Mouse (Mus musculus): ENCODE results near the gene Lcn9. TPM values are rescaled to one million over a fixed set of nuclear protein-coding genes. Genes with fewer than 3 reads are reported as not detected.

Lcn9 gene
- polyA plus RNA-seq, 1 experiment: not detected

DNA sequence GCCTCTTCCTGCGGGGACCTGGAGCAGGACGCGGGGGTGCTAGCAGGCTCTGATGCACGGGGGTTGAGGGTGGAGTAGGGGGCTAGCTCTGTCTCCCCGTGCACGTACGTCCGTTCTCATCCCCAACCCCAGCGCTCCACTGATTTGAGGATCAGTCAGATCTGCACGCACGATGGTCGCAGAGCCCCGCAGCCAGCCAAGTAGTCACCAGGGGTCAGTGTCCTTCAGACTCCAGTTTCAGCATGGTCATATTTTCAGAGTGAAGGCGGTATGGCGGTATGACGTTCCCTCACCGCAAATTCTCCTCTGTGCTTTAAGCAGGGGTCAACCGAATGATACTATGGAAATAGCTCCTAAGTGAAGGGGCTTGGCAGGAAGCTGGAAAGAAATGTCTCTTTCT lies 41.3 kb downstream of the Lcn9 start:
- Histone ChIP-seq H3K4me3 (ENCODE audit: insufficient read depth, low read length) (no peak overlapping the region), H3K4me1 (ENCODE audit: control insufficient read depth, insufficient read depth, low read length) (no peaks in the 10 kb centered on the region), H3K27ac (ENCODE audit: insufficient read depth, low read depth, low read length) (no peak overlapping the region)
- TF ChIP-seq CTCF (IDR thresholded peaks at IDR 0.05; ENCODE audit: low read depth, low read length): no peak
- TF ChIP-seq POLR2A (IDR thresholded peaks at IDR 0.05; ENCODE audit: borderline replicate concordance, low read depth, low read length): no peak

GRCm38 (mm10) chr2:25865412-25865811 lies 42.5 kb downstream of the Lcn9 start:
- Histone ChIP-seq H3K4me1 (ENCODE audit: control insufficient read depth, insufficient read depth, low read length) (no peaks in the 10 kb centered on the region), H3K27ac (ENCODE audit: insufficient read depth, low read depth, low read length) (no peak overlapping the region), H3K4me3 (ENCODE audit: insufficient read depth, low read length) (no peak overlapping the region)
- TF ChIP-seq CTCF (IDR thresholded peaks at IDR 0.05; ENCODE audit: low read depth, low read length) (no peak), POLR2A (IDR thresholded peaks at IDR 0.05; ENCODE audit: borderline replicate concordance, low read depth, low read length) (no peak)

DNA sequence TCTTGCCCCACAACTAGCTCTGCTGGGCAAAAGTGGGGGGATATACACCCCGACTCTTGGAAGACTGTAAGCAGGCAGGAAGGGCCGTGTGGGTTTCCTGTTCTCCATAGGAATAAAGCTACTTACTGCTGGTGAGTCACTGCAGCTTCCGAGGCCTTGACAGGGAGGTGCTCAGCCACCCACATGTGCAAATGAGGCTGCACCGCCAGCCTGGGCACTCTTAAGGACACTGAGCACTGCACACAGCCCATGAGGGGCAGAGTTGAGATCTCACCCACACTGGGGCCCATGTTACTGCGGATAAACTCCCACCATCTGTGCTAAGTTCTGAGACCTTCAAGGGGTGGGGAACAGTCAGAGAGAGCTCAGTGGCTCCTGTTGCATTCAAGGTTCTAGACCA lies 43.7 kb downstream of the Lcn9 start:
- TF ChIP-seq CTCF (IDR thresholded peaks at IDR 0.05; ENCODE audit: low read depth, low read length): no peak
- no peak for TF ChIP-seq POLR2A (IDR thresholded peaks at IDR 0.05; ENCODE audit: borderline replicate concordance, low read depth, low read length)
- H3K4me3 ChIP-seq (ENCODE audit: insufficient read depth, low read length): no peak overlapping the region
- H3K27ac ChIP-seq (ENCODE audit: insufficient read depth, low read depth, low read length): no peak overlapping the region
- no peaks in the 10 kb centered on the region for H3K4me1 ChIP-seq (ENCODE audit: control insufficient read depth, insufficient read depth, low read length)

Other genes starting within 250 kb of the Lcn9 start
- gene Mamdc4, start 248.3 kb upstream of the Lcn9 start, polyA plus RNA-seq (2012; ENCODE audit: insufficient read depth, insufficient read length, missing spikeins): 0.60 and 1.3 TPM in 2 replicates
- 20.0 and 23.0 TPM in 2 replicates for gene Phpt1, start 247.9 kb upstream of the Lcn9 start, polyA plus RNA-seq (2012; ENCODE audit: insufficient read depth, insufficient read length, missing spikeins)
- 0.11 and 0.21 TPM in 2 replicates for gene Ajm1, start 241.4 kb upstream of the Lcn9 start, polyA plus RNA-seq (2012; ENCODE audit: insufficient read depth, insufficient read length, missing spikeins)
- 76.0 and 76.9 TPM in 2 replicates for gene Rabl6, start 214.6 kb upstream of the Lcn9 start, polyA plus RNA-seq (2012; ENCODE audit: insufficient read depth, insufficient read length, missing spikeins)
- gene Ccdc183, start 205.5 kb upstream of the Lcn9 start, polyA plus RNA-seq (2012; ENCODE audit: insufficient read depth, insufficient read length, missing spikeins): not detected in 2 replicates
- gene Tmem141, start 201.1 kb upstream of the Lcn9 start, polyA plus RNA-seq (2012; ENCODE audit: insufficient read depth, insufficient read length, missing spikeins): 51.6 and 54.3 TPM in 2 replicates
- 18.6 and 21.5 TPM in 2 replicates for gene Fcna, start 195.1 kb upstream of the Lcn9 start, polyA plus RNA-seq (2012; ENCODE audit: insufficient read depth, insufficient read length, missing spikeins)
- gene Lcn8, start 170.0 kb upstream of the Lcn9 start, polyA plus RNA-seq (2012; ENCODE audit: insufficient read depth, insufficient read length, missing spikeins): not detected in 2 replicates
- gene Lcn5, start 165.2 kb upstream of the Lcn9 start, polyA plus RNA-seq (2012; ENCODE audit: insufficient read depth, insufficient read length, missing spikeins): not detected in 2 replicates
- gene Lcn6, start 146.4 kb upstream of the Lcn9 start, polyA plus RNA-seq (2012; ENCODE audit: insufficient read depth, insufficient read length, missing spikeins): not detected in 2 replicates
- not detected in 2 replicates for gene Lcn10, start 140.4 kb upstream of the Lcn9 start, polyA plus RNA-seq (2012; ENCODE audit: insufficient read depth, insufficient read length, missing spikeins)
- gene Obp2a, start 123.1 kb upstream of the Lcn9 start, polyA plus RNA-seq (2012; ENCODE audit: insufficient read depth, insufficient read length, missing spikeins): not detected in 2 replicates
- 29.8 and 34.7 TPM in 2 replicates for gene Bmyc, start 116.4 kb upstream of the Lcn9 start, polyA plus RNA-seq (2012; ENCODE audit: insufficient read depth, insufficient read length, missing spikeins)
- gene Obp2b, start 86.1 kb upstream of the Lcn9 start, polyA plus RNA-seq (2012; ENCODE audit: insufficient read depth, insufficient read length, missing spikeins): not detected in 2 replicates
- not detected in 2 replicates for gene Lcn3, start 57.6 kb upstream of the Lcn9 start, polyA plus RNA-seq (2012; ENCODE audit: insufficient read depth, insufficient read length, missing spikeins)
- gene Lcn11, start 46.1 kb upstream of the Lcn9 start, polyA plus RNA-seq (2012; ENCODE audit: insufficient read depth, insufficient read length, missing spikeins): not detected in 2 replicates
- not detected in 2 replicates for gene Gm13539, start 40.9 kb upstream of the Lcn9 start, polyA plus RNA-seq (2012; ENCODE audit: insufficient read depth, insufficient read length, missing spikeins)
- not detected in 2 replicates for gene Glt6d1, start 7.3 kb upstream of the Lcn9 start, polyA plus RNA-seq (2012; ENCODE audit: insufficient read depth, insufficient read length, missing spikeins)
- not detected in 2 replicates for gene Sohlh1, start 24.1 kb downstream of the Lcn9 start, polyA plus RNA-seq (2012; ENCODE audit: insufficient read depth, insufficient read length, missing spikeins)
- gene Kcnt1, start 40.6 kb downstream of the Lcn9 start, polyA plus RNA-seq (2012; ENCODE audit: insufficient read depth, insufficient read length, missing spikeins): not detected in 2 replicates
- gene Camsap1, start 160.1 kb downstream of the Lcn9 start, polyA plus RNA-seq (2012; ENCODE audit: insufficient read depth, insufficient read length, missing spikeins): 11.3 and 12.0 TPM in 2 replicates
- gene Ubac1, start 198.6 kb downstream of the Lcn9 start, polyA plus RNA-seq (2012; ENCODE audit: insufficient read depth, insufficient read length, missing spikeins): 42.9 and 45.5 TPM in 2 replicates